Mouse (Mus musculus): Measurements from ENCODE around the gene Slc22a15.
A peak's percentile ranks its signal among the peaks of the same experiment; 100 is the strongest.
"Not testable (repeated sequence)": the region's sequence is repeated elsewhere in the genome, so short reads cannot be mapped to it uniquely, and the experiment has no call there.

The Slc22a15 gene

GRCm38 (mm10) chr3:101828595-101828994 lies 95.7 kb downstream of the Slc22a15 start:
- Histone ChIP-seq H3K27me3 (ENCODE audit: control insufficient read depth, insufficient read depth, low read length, poor library complexity, severe bottlenecking) (no peaks in the 10 kb centered on the region), H3K36me3 (ENCODE audit: control insufficient read depth, insufficient read depth, low read length, poor library complexity, severe bottlenecking) (no peaks in the 10 kb centered on the region)
- no peak for DNase-seq (ENCODE audit: low read depth, low spot score)

- no peak for DNase-seq (ENCODE audit: low read depth, low spot score)
- no peaks in the 10 kb centered on the region for H3K36me3 ChIP-seq (ENCODE audit: control insufficient read depth, insufficient read depth, low read length, poor library complexity, severe bottlenecking)
These were observed 97.0 kb downstream of the Slc22a15 start for GRCm38 (mm10) chr3:101827220-101827715.

GRCm38 (mm10) chr3:101824338-101824737 lies 99.9 kb downstream of the Slc22a15 start:
- DNase-seq (ENCODE audit: low read depth, low spot score) = no peak
- Histone ChIP-seq H3K36me3 (ENCODE audit: control insufficient read depth, insufficient read depth, low read length, poor library complexity, severe bottlenecking) (no peaks in the 10 kb centered on the region), H3K27me3 (ENCODE audit: control insufficient read depth, insufficient read depth, low read length, poor library complexity, severe bottlenecking) (no peaks in the 10 kb centered on the region)

More at GRCm38 (mm10) chr3:101827220-101827715, 97.0 kb downstream of the Slc22a15 start:
- H3K27me3 ChIP-seq (ENCODE audit: control insufficient read depth, insufficient read depth, low read length, poor library complexity, severe bottlenecking) = no peaks in the 10 kb centered on the region

- no peaks in the 10 kb centered on the region for H3K36me3 ChIP-seq (ENCODE audit: control insufficient read depth, insufficient read depth, low read length, poor library complexity, severe bottlenecking)
- H3K27me3 ChIP-seq (ENCODE audit: control insufficient read depth, insufficient read depth, low read length, poor library complexity, severe bottlenecking) = no peaks in the 10 kb centered on the region
- no peak for DNase-seq (ENCODE audit: low read depth, low spot score)
These were observed 102.2 kb downstream of the Slc22a15 start for GRCm38 (mm10) chr3:101822052-101822451.

- not testable (repeated sequence) for H3K27me3 ChIP-seq (ENCODE audit: control insufficient read depth, insufficient read depth, low read length, poor library complexity, severe bottlenecking); H3K36me3 ChIP-seq (ENCODE audit: control insufficient read depth, insufficient read depth, low read length, poor library complexity, severe bottlenecking); DNase-seq (ENCODE audit: low read depth, low spot score)
These were observed 103.5 kb downstream of the Slc22a15 start for GRCm38 (mm10) chr3:101820708-101821107.

- H3K36me3 ChIP-seq (ENCODE audit: control insufficient read depth, insufficient read depth, low read length, poor library complexity, severe bottlenecking) = no peaks in the 10 kb centered on the region
- H3K27me3 ChIP-seq (ENCODE audit: control insufficient read depth, insufficient read depth, low read length, poor library complexity, severe bottlenecking) = no peaks in the 10 kb centered on the region
- DNase-seq (ENCODE audit: low read depth, low spot score) = no peak
These were observed 108.2 kb downstream of the Slc22a15 start for GRCm38 (mm10) chr3:101816006-101816405.

GRCm38 (mm10) chr3:101814790-101815189 lies 109.5 kb downstream of the Slc22a15 start:
- DNase-seq (ENCODE audit: low read depth, low spot score) = no peak
- no peaks in the 10 kb centered on the region for H3K36me3 ChIP-seq (ENCODE audit: control insufficient read depth, insufficient read depth, low read length, poor library complexity, severe bottlenecking)
- H3K27me3 ChIP-seq (ENCODE audit: control insufficient read depth, insufficient read depth, low read length, poor library complexity, severe bottlenecking) = no peaks in the 10 kb centered on the region

GRCm38 (mm10) chr3:101812341-101812962 lies 111.8 kb downstream of the Slc22a15 start:
- no peaks in the 10 kb centered on the region for H3K27me3 ChIP-seq (ENCODE audit: control insufficient read depth, insufficient read depth, low read length, poor library complexity, severe bottlenecking)
- DNase-seq (ENCODE audit: low read depth, low spot score) = peak; percentile 54
- H3K36me3 ChIP-seq (ENCODE audit: control insufficient read depth, insufficient read depth, low read length, poor library complexity, severe bottlenecking) = no peaks in the 10 kb centered on the region

- H3K27me3 ChIP-seq (ENCODE audit: control insufficient read depth, insufficient read depth, low read length, poor library complexity, severe bottlenecking) = no peaks in the 10 kb centered on the region
- H3K36me3 ChIP-seq (ENCODE audit: control insufficient read depth, insufficient read depth, low read length, poor library complexity, severe bottlenecking) = no peaks in the 10 kb centered on the region
- no peak for DNase-seq (ENCODE audit: low read depth, low spot score)
These were observed 112.3 kb downstream of the Slc22a15 start for GRCm38 (mm10) chr3:101811931-101812330.

- Histone ChIP-seq H3K36me3 (ENCODE audit: control insufficient read depth, insufficient read depth, low read length, poor library complexity, severe bottlenecking) (no peaks in the 10 kb centered on the region), H3K27me3 (ENCODE audit: control insufficient read depth, insufficient read depth, low read length, poor library complexity, severe bottlenecking) (no peaks in the 10 kb centered on the region)
- DNase-seq (ENCODE audit: low read depth, low spot score) = no peak
These were observed 116.6 kb downstream of the Slc22a15 start for GRCm38 (mm10) chr3:101807646-101808045.

GRCm38 (mm10) chr3:101806941-101807340 lies 117.3 kb downstream of the Slc22a15 start:
- H3K27me3 ChIP-seq (ENCODE audit: control insufficient read depth, insufficient read depth, low read length, poor library complexity, severe bottlenecking) = no peaks in the 10 kb centered on the region
- H3K36me3 ChIP-seq (ENCODE audit: control insufficient read depth, insufficient read depth, low read length, poor library complexity, severe bottlenecking) = no peaks in the 10 kb centered on the region
- no peak for DNase-seq (ENCODE audit: low read depth, low spot score)

GRCm38 (mm10) chr3:101806149-101806548 lies 118.1 kb downstream of the Slc22a15 start:
- no peaks in the 10 kb centered on the region for H3K36me3 ChIP-seq (ENCODE audit: control insufficient read depth, insufficient read depth, low read length, poor library complexity, severe bottlenecking)

More at GRCm38 (mm10) chr3:101806149-101806548, 118.1 kb downstream of the Slc22a15 start:
- H3K27me3 ChIP-seq (ENCODE audit: control insufficient read depth, insufficient read depth, low read length, poor library complexity, severe bottlenecking) = no peaks in the 10 kb centered on the region
- peak; percentile 36 for DNase-seq (ENCODE audit: low read depth, low spot score)

All from splenic B cell, adult 2 months (primary cell).